Mouse (Mus musculus): Measurements from ENCODE around the gene Zc3h12b. TPM values are rescaled to one million over a fixed set of nuclear protein-coding genes. Genes with fewer than 3 reads are reported as not detected.

Zc3h12b gene
- total RNA-seq (2014; rRNA removed; ENCODE audit: low replicate concordance) (0.53 and 1.7 TPM in 2 replicates), polyA plus RNA-seq (2015; fragmentation: Nextera tagmentation; extraction: Ambion mirVana) (0.55 and 0.63 TPM in 2 replicates)

DNA sequence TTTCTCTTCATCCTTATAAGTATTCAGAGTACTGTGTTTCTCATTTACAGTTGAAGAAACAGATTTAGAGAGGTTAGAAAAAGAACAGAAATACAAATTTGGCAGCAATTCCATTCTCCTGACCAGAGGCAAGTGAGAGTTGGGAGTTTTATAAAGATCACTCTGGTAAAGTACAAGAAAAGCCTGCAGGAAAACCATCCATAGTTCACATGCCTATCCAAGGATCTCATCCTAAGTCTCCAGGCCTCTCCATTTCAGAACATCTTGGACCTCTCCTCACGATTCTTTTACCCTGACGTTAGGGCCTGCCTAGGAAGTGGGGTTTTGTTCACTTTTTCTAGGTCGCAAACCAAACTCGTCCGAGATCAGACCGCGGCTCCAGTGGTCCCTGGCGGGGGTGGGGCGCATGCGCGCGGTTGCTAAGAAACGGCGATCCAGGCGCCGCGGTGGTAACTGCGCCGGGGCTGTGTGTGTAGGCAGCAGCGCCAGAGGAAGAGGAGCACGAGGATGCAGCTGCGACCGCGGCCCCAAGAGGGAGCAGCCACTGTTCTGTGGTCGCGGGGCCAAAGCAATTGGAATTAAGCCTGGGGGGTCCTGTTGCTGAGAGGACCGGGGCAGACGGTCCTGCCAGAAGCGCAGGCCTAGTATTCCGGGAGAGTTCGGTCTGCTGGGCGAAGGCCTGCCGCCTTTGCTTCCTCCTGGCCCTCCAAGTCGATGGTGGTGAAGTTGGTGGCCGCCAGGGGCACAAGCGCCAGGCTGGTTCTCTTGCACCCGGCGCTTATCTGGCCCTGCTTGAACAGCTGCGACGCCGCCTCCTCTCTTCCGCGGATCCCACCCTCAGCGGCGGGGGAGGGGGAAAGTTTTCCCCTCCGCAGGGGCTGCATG, at the start of gene Zc3h12b:
TSS of gene Zc3h12b (plus strand) at position 452 of the 885 bp plus-strand sequence.
- Histone ChIP-seq H3K4me3 (ENCODE audit: low read depth, low read length) (peak within 1 kb of the TSS; percentile 54), H3K27ac (ENCODE audit: low read depth) (peak within 1 kb of the TSS; percentile 43), H3K9me3 (replicated peaks; ENCODE audit: control insufficient read depth, low read length) (no peaks in the 10 kb centered on the region), H3K4me2 (ENCODE audit: low read depth, low read length) (peak within 1 kb of the TSS; percentile 66), H3K9ac (replicated peaks; ENCODE audit: low read depth, low read length) (peak within 1 kb of the TSS; percentile 40), H3K36me3 (replicated peaks; ENCODE audit: control insufficient read depth, insufficient read depth, low read length) (no peaks in the 10 kb centered on the region), H3K27me3 (ENCODE audit: control insufficient read depth, insufficient read depth, low read length) (no peaks in the 10 kb centered on the region), H3K4me1 (ENCODE audit: control insufficient read depth, insufficient read depth) (no peaks in the 10 kb centered on the region)
- ATAC-seq (ENCODE audit: insufficient read depth, low read depth) (peak; percentile 93), DNase-seq (ENCODE audit: low spot score) (peak; percentile 41)
- 18% methylated on average over 39 of the region's 46 CpGs for WGBS
- TF ChIP-seq CTCF (IDR thresholded peaks at IDR 0.05; ENCODE audit: low read depth), result no peak; the same call in 1 of the 2 replicates
- no peak for TF ChIP-seq EP300 (IDR thresholded peaks at IDR 0.05; ENCODE audit: low read depth)

DNA sequence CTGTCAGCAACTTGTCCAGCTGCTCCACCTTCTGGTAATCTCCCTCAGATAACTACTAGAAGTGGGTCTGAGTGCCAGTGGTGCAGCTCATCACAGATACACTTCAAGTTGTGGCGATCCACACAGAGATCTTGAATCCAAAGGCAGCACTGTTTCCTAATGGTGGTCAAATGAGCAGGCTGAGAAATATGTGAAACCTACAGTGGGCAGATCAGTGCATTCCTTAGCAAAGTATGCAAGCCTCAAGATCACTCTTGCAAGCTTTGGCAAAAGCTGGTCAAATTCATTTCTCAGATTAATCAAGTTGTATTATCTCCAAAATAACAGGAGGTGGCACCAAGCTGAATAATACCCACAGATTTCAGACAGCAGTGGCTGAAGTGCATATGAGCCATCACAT, 29.3 kb upstream of the Zc3h12b start:
- WGBS, result 58% methylated on average over 1 of the region's 1 CpGs
- Histone ChIP-seq H3K4me1 (ENCODE audit: control insufficient read depth, insufficient read depth) (no peaks in the 10 kb centered on the region), H3K27ac (ENCODE audit: low read depth) (no peak overlapping the region), H3K27me3 (ENCODE audit: control insufficient read depth, insufficient read depth, low read length) (no peaks in the 10 kb centered on the region), H3K36me3 (replicated peaks; ENCODE audit: control insufficient read depth, insufficient read depth, low read length) (no peaks in the 10 kb centered on the region), H3K9me3 (replicated peaks; ENCODE audit: control insufficient read depth, low read length) (no peaks in the 10 kb centered on the region), H3K9ac (replicated peaks; ENCODE audit: low read depth, low read length) (no peak overlapping the region), H3K4me2 (ENCODE audit: low read depth, low read length) (no peak overlapping the region), H3K4me3 (ENCODE audit: low read depth, low read length) (no peak overlapping the region)
- no peak for DNase-seq (ENCODE audit: low spot score)
- ATAC-seq (ENCODE audit: insufficient read depth, low read depth), result no peak
- TF ChIP-seq EP300 (IDR thresholded peaks at IDR 0.05; ENCODE audit: low read depth), result no peak
- TF ChIP-seq CTCF (IDR thresholded peaks at IDR 0.05; ENCODE audit: low read depth), result no peak

DNA sequence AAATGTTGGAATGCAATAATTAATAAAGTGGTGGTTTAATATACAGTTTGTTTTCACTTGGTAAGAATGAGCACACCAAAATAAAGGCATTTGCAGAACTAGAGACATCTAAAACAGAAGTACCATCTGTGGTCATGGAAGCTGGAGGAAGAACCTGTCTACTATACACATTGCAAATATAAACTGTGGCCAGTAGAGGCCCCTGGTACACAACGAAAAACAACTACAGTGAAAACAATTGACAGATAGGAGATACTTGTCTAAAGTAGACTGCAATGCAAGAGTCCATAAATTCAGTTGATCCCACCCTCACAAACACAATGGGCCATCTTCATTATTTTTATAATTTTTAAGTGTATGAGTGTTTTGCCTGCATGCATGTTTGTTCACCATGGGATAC, 24.4 kb upstream of the Zc3h12b start:
- no peak for DNase-seq (ENCODE audit: low spot score)
- no peak overlapping the region for H3K4me2 ChIP-seq (ENCODE audit: low read depth, low read length)
- no peak overlapping the region for H3K9ac ChIP-seq (replicated peaks; ENCODE audit: low read depth, low read length)
- no peaks in the 10 kb centered on the region for H3K36me3 ChIP-seq (replicated peaks; ENCODE audit: control insufficient read depth, insufficient read depth, low read length)
- no peaks in the 10 kb centered on the region for H3K4me1 ChIP-seq (ENCODE audit: control insufficient read depth, insufficient read depth)
- H3K27me3 ChIP-seq (ENCODE audit: control insufficient read depth, insufficient read depth, low read length), result no peaks in the 10 kb centered on the region
- TF ChIP-seq CTCF (IDR thresholded peaks at IDR 0.05; ENCODE audit: low read depth) (peak; percentile 29), EP300 (IDR thresholded peaks at IDR 0.05; ENCODE audit: low read depth) (no peak)
- H3K27ac ChIP-seq (ENCODE audit: low read depth), result no peak overlapping the region
- no peak for ATAC-seq (ENCODE audit: insufficient read depth, low read depth)
- 48% methylated on average over 1 of the region's 1 CpGs for WGBS
- no peak overlapping the region for H3K4me3 ChIP-seq (ENCODE audit: low read depth, low read length)
- no peaks in the 10 kb centered on the region for H3K9me3 ChIP-seq (replicated peaks; ENCODE audit: control insufficient read depth, low read length)

DNA sequence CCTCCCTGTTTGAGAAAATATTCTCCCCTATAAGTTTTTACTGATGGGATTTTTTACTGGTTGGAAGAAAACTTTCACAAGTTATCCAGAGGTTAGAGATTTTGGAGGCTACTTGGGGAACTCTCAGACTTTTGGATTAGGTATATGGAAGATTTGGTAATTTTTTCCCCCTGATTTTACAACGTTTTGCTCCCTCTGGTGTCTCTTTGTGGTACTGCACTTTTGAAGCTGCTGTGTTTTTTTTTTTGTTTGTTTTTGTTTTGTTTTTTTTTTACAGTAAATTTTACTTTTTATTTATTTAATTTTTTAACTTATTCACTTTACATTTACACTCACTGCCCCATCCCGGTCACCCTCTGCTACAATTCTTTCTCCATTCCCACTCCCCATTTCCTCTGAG, 26.8 kb downstream of the Zc3h12b start:
- ATAC-seq (ENCODE audit: insufficient read depth, low read depth) (no peak), DNase-seq (ENCODE audit: low spot score) (no peak)
- TF ChIP-seq CTCF (IDR thresholded peaks at IDR 0.05; ENCODE audit: low read depth), result no peak
- H3K9me3 ChIP-seq (replicated peaks; ENCODE audit: control insufficient read depth, low read length), result no peaks in the 10 kb centered on the region
- no peak overlapping the region for H3K4me3 ChIP-seq (ENCODE audit: low read depth, low read length)
- H3K27ac ChIP-seq (ENCODE audit: low read depth), result no peak overlapping the region
- no peak overlapping the region for H3K4me2 ChIP-seq (ENCODE audit: low read depth, low read length)
- 35% methylated on average over 2 of the region's 2 CpGs for WGBS
- no peaks in the 10 kb centered on the region for H3K27me3 ChIP-seq (ENCODE audit: control insufficient read depth, insufficient read depth, low read length)
- no peaks in the 10 kb centered on the region for H3K4me1 ChIP-seq (ENCODE audit: control insufficient read depth, insufficient read depth)
- no peak overlapping the region for H3K9ac ChIP-seq (replicated peaks; ENCODE audit: low read depth, low read length)
- H3K36me3 ChIP-seq (replicated peaks; ENCODE audit: control insufficient read depth, insufficient read depth, low read length), result no peaks in the 10 kb centered on the region

DNA sequence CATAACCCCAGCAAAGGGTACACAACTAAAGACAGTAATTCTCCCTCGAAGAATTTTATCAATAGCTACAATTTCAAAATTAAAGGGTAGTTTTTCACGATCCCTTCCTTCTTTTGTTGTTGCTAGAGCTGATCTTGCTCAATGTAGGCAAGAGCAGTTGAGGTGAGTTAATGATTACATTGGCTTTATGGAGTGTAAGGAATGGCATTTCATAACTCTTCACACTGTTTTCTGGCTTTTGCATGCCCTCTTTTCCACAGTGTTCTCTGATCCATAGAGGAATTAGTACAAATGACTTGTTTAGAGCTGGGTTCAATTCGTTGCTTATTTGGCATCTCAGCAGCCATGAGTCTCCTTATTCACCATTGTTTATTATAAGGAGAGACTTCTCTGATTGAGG, 84.4 kb downstream of the Zc3h12b start:
- no peak for TF ChIP-seq EP300 (IDR thresholded peaks at IDR 0.05; ENCODE audit: low read depth)
- no peak for TF ChIP-seq CTCF (IDR thresholded peaks at IDR 0.05; ENCODE audit: low read depth)
- Histone ChIP-seq H3K4me3 (ENCODE audit: low read depth, low read length) (no peak overlapping the region), H3K9me3 (replicated peaks; ENCODE audit: control insufficient read depth, low read length) (no peaks in the 10 kb centered on the region), H3K27me3 (ENCODE audit: control insufficient read depth, insufficient read depth, low read length) (no peaks in the 10 kb centered on the region), H3K27ac (ENCODE audit: low read depth) (no peak overlapping the region), H3K36me3 (replicated peaks; ENCODE audit: control insufficient read depth, insufficient read depth, low read length) (no peaks in the 10 kb centered on the region), H3K4me2 (ENCODE audit: low read depth, low read length) (no peak overlapping the region), H3K9ac (replicated peaks; ENCODE audit: low read depth, low read length) (no peak overlapping the region), H3K4me1 (ENCODE audit: control insufficient read depth, insufficient read depth) (no peaks in the 10 kb centered on the region)
- ATAC-seq (ENCODE audit: insufficient read depth, low read depth) (no peak), DNase-seq (ENCODE audit: low spot score) (no peak)
- WGBS, result 73% methylated on average over 3 of the region's 3 CpGs

Data from heart, postnatal 0 days (tissue).